Mouse (Mus musculus) ES-Bruce4 (cell line): ENCODE measurements at regions not wholly inside any gene's neighbourhood (a gene's known extent, or its start where the extent isn't known, plus 50 kb on each side); places are given as distances from the start of the nearest gene placed in this dataset.

Source experiments
- H3K27ac ChIP-seq: 2 replicates; pipeline ENCODE4 v1.5.1; 2012; ENCODE audit warnings: low read length, inconsistent platforms; ENCODE audit not compliant: insufficient read depth
- H3K27me3 ChIP-seq: 2 replicates; pipeline ENCODE4 v1.6.1; 2012; ENCODE audit warnings: mild to moderate bottlenecking, low read length, inconsistent platforms; ENCODE audit not compliant: control insufficient read depth, poor library complexity, insufficient read depth, severe bottlenecking
- H3K36me3 ChIP-seq: 2 replicates; pipeline ENCODE4 v1.6.1; 2012; ENCODE audit warnings: inconsistent platforms, mild to moderate bottlenecking, low read length, moderate library complexity; ENCODE audit not compliant: control insufficient read depth, poor library complexity, insufficient read depth, severe bottlenecking
- H3K4me1 ChIP-seq: one replicate; pipeline ENCODE4 v1.8.1; 2011; ENCODE audit warnings: low read length; ENCODE audit not compliant: control insufficient read depth, insufficient read depth
- H3K4me3 ChIP-seq: 2 replicates; pipeline ENCODE4 v1.5.1; 2011; ENCODE audit warnings: low read depth, mild to moderate bottlenecking, low read length
- H3K9ac ChIP-seq: 2 replicates; pipeline ENCODE4 v1.6.1; 2012; ENCODE audit warnings: low read depth, mild to moderate bottlenecking, inconsistent platforms; ENCODE audit not compliant: poor library complexity, severe bottlenecking
- H3K9me3 ChIP-seq: replicated peaks from 2 replicates; pipeline ENCODE4 v1.6.1; 2012; ENCODE audit warnings: mild to moderate bottlenecking, low read length, inconsistent platforms; ENCODE audit not compliant: control insufficient read depth, poor library complexity, insufficient read depth, severe bottlenecking
- CTCF ChIP-seq: IDR thresholded peaks from one replicate; pipeline ENCODE4 v1.8.1; 2011; ENCODE audit warnings: low read depth, low read length
- EP300 ChIP-seq: IDR thresholded peaks from 2 replicates; pipeline ENCODE4 v1.6.1; 2011; ENCODE audit warnings: low read depth, low read length; ENCODE audit not compliant: insufficient read depth
- POLR2A ChIP-seq: IDR thresholded peaks from one replicate; pipeline ENCODE4 v1.8.1; 2011; ENCODE audit warnings: low read length; ENCODE audit not compliant: insufficient read depth

GRCm38 (mm10) chr4:48754466-48755171 is 91.3 kb downstream of the Cavin4 start:
- H3K36me3 ChIP-seq: no peaks in the 10 kb centered on the region
- H3K4me3 ChIP-seq: no peak overlapping the region
- no peak overlapping the region for H3K27ac ChIP-seq
- no peaks in the 10 kb centered on the region for H3K27me3 ChIP-seq
- no peak for TF ChIP-seq EP300
- no peak for TF ChIP-seq CTCF
- TF ChIP-seq POLR2A: no peak
- H3K4me1 ChIP-seq: no peaks in the 10 kb centered on the region
- H3K9me3 ChIP-seq: no peaks in the 10 kb centered on the region
- no peak overlapping the region for H3K9ac ChIP-seq

GRCm38 (mm10) chr4:48760625-48761024 is 97.3 kb downstream of the Cavin4 start:
- no peak overlapping the region for H3K9ac ChIP-seq
- no peak for TF ChIP-seq EP300
- TF ChIP-seq POLR2A: no peak
- TF ChIP-seq CTCF: no peak
- no peak overlapping the region for H3K4me3 ChIP-seq
- H3K9me3 ChIP-seq: no peaks in the 10 kb centered on the region
- H3K4me1 ChIP-seq: no peaks in the 10 kb centered on the region
- H3K27ac ChIP-seq: no peak overlapping the region
- no peaks in the 10 kb centered on the region for H3K27me3 ChIP-seq
- H3K36me3 ChIP-seq: no peaks in the 10 kb centered on the region

GRCm38 (mm10) chr4:48766458-48766857 is 103.1 kb downstream of the Cavin4 start:
- Histone ChIP-seq H3K9ac (no peak overlapping the region), H3K36me3 (no peaks in the 10 kb centered on the region), H3K4me3 (no peak overlapping the region), H3K27ac (no peak overlapping the region), H3K27me3 (no peaks in the 10 kb centered on the region), H3K4me1 (no peaks in the 10 kb centered on the region), H3K9me3 (no peaks in the 10 kb centered on the region)
- TF ChIP-seq POLR2A: no peak
- TF ChIP-seq EP300: no peak
- no peak for TF ChIP-seq CTCF

GRCm38 (mm10) chr4:48770403-48770953 is 107.2 kb downstream of the Cavin4 start:
- no peak overlapping the region for H3K9ac ChIP-seq
- H3K4me1 ChIP-seq: no peaks in the 10 kb centered on the region
- no peaks in the 10 kb centered on the region for H3K36me3 ChIP-seq
- H3K9me3 ChIP-seq: no peaks in the 10 kb centered on the region
- no peak overlapping the region for H3K4me3 ChIP-seq
- TF ChIP-seq POLR2A (no peak), EP300 (no peak), CTCF (no peak)
- H3K27me3 ChIP-seq: no peaks in the 10 kb centered on the region
- H3K27ac ChIP-seq: no peak overlapping the region

- H3K27me3 ChIP-seq: no peaks in the 10 kb centered on the region
- H3K9ac ChIP-seq: no peak overlapping the region
- no peaks in the 10 kb centered on the region for H3K9me3 ChIP-seq
- no peak overlapping the region for H3K4me3 ChIP-seq
- H3K36me3 ChIP-seq: no peaks in the 10 kb centered on the region
- TF ChIP-seq EP300: no peak
- TF ChIP-seq POLR2A: no peak
- TF ChIP-seq CTCF: no peak
- H3K27ac ChIP-seq: no peak overlapping the region
- H3K4me1 ChIP-seq: no peaks in the 10 kb centered on the region
Measured at GRCm38 (mm10) chr4:48770954-48771665, 107.8 kb downstream of the Cavin4 start.

- TF ChIP-seq EP300 (no peak), CTCF (no peak), POLR2A (no peak)
Measured at GRCm38 (mm10) chr4:48771836-48772235, 108.5 kb downstream of the Cavin4 start.

More at GRCm38 (mm10) chr4:48771836-48772235, 108.5 kb downstream of the Cavin4 start:
- no peak overlapping the region for H3K27ac ChIP-seq
- no peak overlapping the region for H3K4me3 ChIP-seq
- H3K4me1 ChIP-seq: no peaks in the 10 kb centered on the region
- no peaks in the 10 kb centered on the region for H3K9me3 ChIP-seq
- no peaks in the 10 kb centered on the region for H3K27me3 ChIP-seq
- H3K36me3 ChIP-seq: no peaks in the 10 kb centered on the region
- no peak overlapping the region for H3K9ac ChIP-seq
